Mouse (Mus musculus): Measurements from ENCODE around the gene Togaram2.

Togaram2 gene

GRCm38 (mm10) chr17:71682379-71682778 lies 9.3 kb downstream of the Togaram2 start:
- no peak for DNase-seq (ENCODE audit: low spot score)

GRCm38 (mm10) chr17:71683281-71683680 lies 10.2 kb downstream of the Togaram2 start:
- DNase-seq (ENCODE audit: low spot score), result no peak

GRCm38 (mm10) chr17:71684103-71684608 lies 11.1 kb downstream of the Togaram2 start:
- no peak for DNase-seq (ENCODE audit: low spot score)

GRCm38 (mm10) chr17:71687436-71687835 lies 14.4 kb downstream of the Togaram2 start:
- DNase-seq (ENCODE audit: low spot score), result no peak

- DNase-seq (ENCODE audit: low spot score), result no peak
Observed at GRCm38 (mm10) chr17:71689903-71690302, 16.8 kb downstream of the Togaram2 start.

- peak; percentile 65 for DNase-seq (ENCODE audit: low spot score)
Observed at GRCm38 (mm10) chr17:71691361-71691875, 18.4 kb downstream of the Togaram2 start.

GRCm38 (mm10) chr17:71693313-71693712 lies 20.3 kb downstream of the Togaram2 start:
- no peak for DNase-seq (ENCODE audit: low spot score)

GRCm38 (mm10) chr17:71693780-71694179 lies 20.7 kb downstream of the Togaram2 start:
- DNase-seq (ENCODE audit: low spot score), result peak; percentile 70

GRCm38 (mm10) chr17:71695151-71695550 lies 22.1 kb downstream of the Togaram2 start:
- DNase-seq (ENCODE audit: low spot score), result no peak

- no peak for DNase-seq (ENCODE audit: low spot score)
Observed at GRCm38 (mm10) chr17:71695716-71696315, 22.8 kb downstream of the Togaram2 start.

GRCm38 (mm10) chr17:71696396-71696795 lies 23.3 kb downstream of the Togaram2 start:
- no peak for DNase-seq (ENCODE audit: low spot score)

GRCm38 (mm10) chr17:71697896-71698618 lies 25.0 kb downstream of the Togaram2 start:
- no peak for DNase-seq (ENCODE audit: low spot score)

GRCm38 (mm10) chr17:71698619-71698956 lies 25.5 kb downstream of the Togaram2 start:
- DNase-seq (ENCODE audit: low spot score), result no peak

- no peak for DNase-seq (ENCODE audit: low spot score)
Observed at GRCm38 (mm10) chr17:71705113-71705512, 32.1 kb downstream of the Togaram2 start.

GRCm38 (mm10) chr17:71705550-71706480 lies 32.8 kb downstream of the Togaram2 start:
- DNase-seq (ENCODE audit: low spot score), result peak; percentile 61

- no peak for DNase-seq (ENCODE audit: low spot score)
Observed at GRCm38 (mm10) chr17:71707715-71708114, 34.7 kb downstream of the Togaram2 start.

GRCm38 (mm10) chr17:71712279-71712678 lies 39.2 kb downstream of the Togaram2 start:
- DNase-seq (ENCODE audit: low spot score), result peak; percentile 75

- DNase-seq (ENCODE audit: low spot score), result no peak
Observed at GRCm38 (mm10) chr17:71715034-71715433, 42.0 kb downstream of the Togaram2 start.

GRCm38 (mm10) chr17:71717881-71718625 lies 45.0 kb downstream of the Togaram2 start:
- DNase-seq (ENCODE audit: low spot score), result no peak

- DNase-seq (ENCODE audit: low spot score), result no peak
Observed at GRCm38 (mm10) chr17:71720434-71720833, 47.4 kb downstream of the Togaram2 start.

GRCm38 (mm10) chr17:71721019-71721418 lies 48.0 kb downstream of the Togaram2 start:
- peak; percentile 63 for DNase-seq (ENCODE audit: low spot score)
